Mouse (Mus musculus): ENCODE results near the gene Pgs1. TPM values are rescaled to one million over a fixed set of nuclear protein-coding genes. Genes with fewer than 3 reads are reported as not detected.

The Pgs1 gene
- polyA plus RNA-seq (2017; shearing (Covaris generic)), result 10 to 100 TPM; 53.7 to 54.0 TPM

GRCm38 (mm10) chr11:117986126-117987031 is at the start of gene Pgs1:
TSS of gene Pgs1 (plus strand) at chr11:117986292.

GRCm38 (mm10) chr11:117969945-117970872 is 15.9 kb upstream of the Pgs1 start, which contains the start of gene Socs3:
TSS of gene Socs3 (minus strand) at chr11:117970047.

Other genes starting within 250 kb of the Pgs1 start
- gene Tmc8, start 204.2 kb upstream of the Pgs1 start, polyA plus RNA-seq (2017; shearing (Covaris generic)), result 100 to 1,000 TPM in 1 of 2 experiments, 10 to 100 TPM in 1; 97.1 to 135 TPM
- 100 to 1,000 TPM; 128 to 131 TPM for gene Tmc6, start 204.1 kb upstream of the Pgs1 start, polyA plus RNA-seq (2017; shearing (Covaris generic))
- under 1 TPM in 1 of 2 experiments, not detected in 1; 0.95 TPM for gene 6030468B19Rik, start 188.6 kb upstream of the Pgs1 start, polyA plus RNA-seq (2017; shearing (Covaris generic))
- gene Gm20708, start 176.6 kb upstream of the Pgs1 start, polyA plus RNA-seq (2017; shearing (Covaris generic)), result 1 to 10 TPM; 3.5 to 5.7 TPM
- gene Syngr2, start 176.6 kb upstream of the Pgs1 start, polyA plus RNA-seq (2017; shearing (Covaris generic)), result 100 to 1,000 TPM; 131 to 228 TPM
- gene Afmid, start 160.4 kb upstream of the Pgs1 start, polyA plus RNA-seq (2017; shearing (Covaris generic)), result 10 to 100 TPM; 23.0 to 29.6 TPM
- gene Tk1, start 160.2 kb upstream of the Pgs1 start, polyA plus RNA-seq (2017; shearing (Covaris generic)), result 10 to 100 TPM; 38.0 to 54.6 TPM
- gene Birc5, start 137.0 kb upstream of the Pgs1 start, polyA plus RNA-seq (2017; shearing (Covaris generic)), result 10 to 100 TPM; 53.7 to 55.0 TPM
- gene Tmem235, start 125.5 kb upstream of the Pgs1 start, polyA plus RNA-seq (2017; shearing (Covaris generic)), result not detected
- gene Tha1, start 112.8 kb upstream of the Pgs1 start, polyA plus RNA-seq (2017; shearing (Covaris generic)), result 10 to 100 TPM; 19.9 to 20.7 TPM
- gene Socs3, start 16.2 kb upstream of the Pgs1 start, polyA plus RNA-seq (2017; shearing (Covaris generic)), result 100 to 1,000 TPM; 141 to 210 TPM
- gene Dnah17, start 144.3 kb downstream of the Pgs1 start, polyA plus RNA-seq (2017; shearing (Covaris generic)), result under 1 TPM; 0.34 to 0.43 TPM